Mouse (Mus musculus): ENCODE measurements around the gene Antxr2.

Antxr2 gene

GRCm38 (mm10) chr5:97986656-97987294 is 44.1 kb downstream of the Antxr2 start:
- DNase-seq = no peak

GRCm38 (mm10) chr5:97983375-97983774 is 47.5 kb downstream of the Antxr2 start:
- no peak for DNase-seq

- peak; percentile 16 for DNase-seq
Observed at GRCm38 (mm10) chr5:97980472-97980871, 50.4 kb downstream of the Antxr2 start.

- DNase-seq = no peak
Observed at GRCm38 (mm10) chr5:97973293-97973692, 57.5 kb downstream of the Antxr2 start.

GRCm38 (mm10) chr5:97972029-97972428 is 58.8 kb downstream of the Antxr2 start:
- no peak for DNase-seq

- no peak for DNase-seq
Observed at GRCm38 (mm10) chr5:97971236-97971635, 59.6 kb downstream of the Antxr2 start.

- no peak for DNase-seq
Observed at GRCm38 (mm10) chr5:97967044-97967443, 63.8 kb downstream of the Antxr2 start.

- DNase-seq = no peak
Observed at GRCm38 (mm10) chr5:97966101-97966500, 64.7 kb downstream of the Antxr2 start.

- DNase-seq = no peak
Observed at GRCm38 (mm10) chr5:97964444-97964843, 66.4 kb downstream of the Antxr2 start.

- no peak for DNase-seq
Observed at GRCm38 (mm10) chr5:97962512-97962911, 68.3 kb downstream of the Antxr2 start.

GRCm38 (mm10) chr5:97961786-97962185 is 69.1 kb downstream of the Antxr2 start:
- no peak for DNase-seq

- DNase-seq = no peak
Observed at GRCm38 (mm10) chr5:97959651-97960050, 71.2 kb downstream of the Antxr2 start.

- DNase-seq = no peak
Observed at GRCm38 (mm10) chr5:97959010-97959409, 71.8 kb downstream of the Antxr2 start.

GRCm38 (mm10) chr5:97957501-97957900 is 73.3 kb downstream of the Antxr2 start:
- no peak for DNase-seq

- DNase-seq = no peak
Observed at GRCm38 (mm10) chr5:97954193-97954772, 76.6 kb downstream of the Antxr2 start.

GRCm38 (mm10) chr5:97953241-97953920 is 77.5 kb downstream of the Antxr2 start:
- DNase-seq = no peak

- no peak for DNase-seq
Observed at GRCm38 (mm10) chr5:97947261-97947660, 83.6 kb downstream of the Antxr2 start.

- DNase-seq = no peak
Observed at GRCm38 (mm10) chr5:97946236-97946635, 84.6 kb downstream of the Antxr2 start.

- peak; percentile 54 for DNase-seq
Observed at GRCm38 (mm10) chr5:97935140-97936129, 95.4 kb downstream of the Antxr2 start.

GRCm38 (mm10) chr5:97917654-97918053 is 113.2 kb downstream of the Antxr2 start:
- DNase-seq = no peak

- DNase-seq = no peak
Observed at GRCm38 (mm10) chr5:97914890-97915289, 116.0 kb downstream of the Antxr2 start.

- no peak for DNase-seq
Observed at GRCm38 (mm10) chr5:97913901-97914300, 116.9 kb downstream of the Antxr2 start.

GRCm38 (mm10) chr5:97907482-97907881 is 123.4 kb downstream of the Antxr2 start:
- no peak for DNase-seq

Measured in kidney, postnatal 10 days (tissue).